Mouse (Mus musculus) ovary, postnatal 36 days (tissue): ENCODE measurements around the gene Pdlim4.
"Not testable (repeated sequence)": the region's sequence is repeated elsewhere in the genome, so short reads cannot be mapped to it uniquely, and the experiment has no call there.

Experiments used
- DNase-seq: peaks from one replicate; pipeline ENCODE4 v3.0.0; 2022; ENCODE audit warnings: low spot score, mixed read lengths

Pdlim4 gene

GRCm38 (mm10) chr11:54017596-54017995 lies 51.2 kb downstream of the Pdlim4 start:
- DNase-seq, result no peak

- DNase-seq, result no peak
These were observed 52.8 kb downstream of the Pdlim4 start for GRCm38 (mm10) chr11:54016051-54016450.

GRCm38 (mm10) chr11:54012961-54013360 lies 55.9 kb downstream of the Pdlim4 start:
- DNase-seq, result no peak

- no peak for DNase-seq
These were observed 57.6 kb downstream of the Pdlim4 start for GRCm38 (mm10) chr11:54011255-54011654.

GRCm38 (mm10) chr11:54008416-54008920 lies 60.3 kb downstream of the Pdlim4 start:
- no peak for DNase-seq

GRCm38 (mm10) chr11:54007717-54008116 lies 61.1 kb downstream of the Pdlim4 start:
- no peak for DNase-seq

GRCm38 (mm10) chr11:54006901-54007300 lies 61.9 kb downstream of the Pdlim4 start:
- peak; percentile 49 for DNase-seq

GRCm38 (mm10) chr11:54006362-54006761 lies 62.5 kb downstream of the Pdlim4 start:
- not testable (repeated sequence) for DNase-seq
